Comparison of ENCODE assay signal across 15 mouse cellular contexts in the genomic region with DNA sequence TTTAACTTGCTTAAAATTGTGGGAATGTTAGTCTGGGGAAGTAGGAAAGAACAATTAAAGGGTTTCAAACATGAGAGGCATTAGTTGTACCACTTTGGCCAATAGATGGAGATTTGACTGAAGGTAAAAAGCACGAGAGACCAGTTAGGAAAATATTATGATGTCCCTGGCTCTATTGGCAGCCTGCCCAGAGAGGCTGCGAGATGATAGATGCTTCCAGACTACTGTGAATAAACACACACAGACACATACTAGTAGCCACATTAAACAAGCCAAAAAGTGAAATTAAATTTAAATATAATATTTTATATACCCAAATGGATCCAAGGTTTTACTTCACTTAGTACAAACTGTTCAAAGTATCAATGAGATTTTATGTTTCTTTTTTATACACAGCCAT.
DNase-seq lines count a peak whose midpoint lies in the region; ATAC-seq and TF ChIP-seq lines count a peak whose summit lies in the region.
"Had no signal": no experiment of that assay in that cellular context is flagged by ENCODE, and none has a peak within 500 bp of the region (broad histone marks: within the 10 kb centered on the region; RNA-seq: fewer than 3 reads in every experiment).

No protein-coding gene starts in this region.

- no peaks in the 10 kb centered on the region for H3K4me1 ChIP-seq in embryonic facial prominence, embryonic 14.5 days (ENCODE audit: control insufficient read depth, insufficient read depth, low read length)
- no peaks in the 10 kb centered on the region for H3K4me1 ChIP-seq in embryonic facial prominence, embryonic 10.5 days
- H3K4me1 ChIP-seq in liver, postnatal 0 days (ENCODE audit: insufficient read depth), result no peaks in the 10 kb centered on the region
- H3K4me1 ChIP-seq: forebrain, embryonic 15.5 days; heart, embryonic 12.5 days; megakaryocyte, embryonic 14.5 days had no signal

- peak; percentile 23 for DNase-seq in embryonic facial prominence, embryonic 14.5 days (ENCODE audit: low spot score)
- DNase-seq in embryonic facial prominence, embryonic 10.5 days (ENCODE audit: low spot score), result no peak
- peak; percentile 22 for DNase-seq in liver, postnatal 0 days
- DNase-seq in liver, result no peak
- peak; percentile 2 for DNase-seq in right cerebral cortex, postnatal 4 days
- no peak for DNase-seq in right cerebral cortex, postnatal 36 days (ENCODE audit: low spot score in 2 of 2)
- no peak for DNase-seq in layer of hippocampus, postnatal 14 days (ENCODE audit: low spot score in 2 of 2)
- DNase-seq: cerebellum, adult 11 months; gastrocnemius, postnatal 14 days; kidney, adult 2 months; thymus, adult 18-20 months had no signal

- TF ChIP-seq EP300 in liver, postnatal 0 days (IDR thresholded peaks at IDR 0.05; ENCODE audit: low read depth), result no peak

- WGBS in embryonic facial prominence, embryonic 14.5 days, result 28% methylated on average over 2 of the region's 2 CpGs
- 70% methylated on average over 2 of the region's 2 CpGs for WGBS in embryonic facial prominence, embryonic 10.5 days
- WGBS in liver, postnatal 0 days (ENCODE audit: insufficient replicate concordance), result 27% methylated on average over 2 of the region's 2 CpGs

- no peak for TF ChIP-seq CTCF in liver, postnatal 0 days (IDR thresholded peaks at IDR 0.05; ENCODE audit: low read depth)

- no peak for ATAC-seq in embryonic facial prominence, embryonic 14.5 days (ENCODE audit: low read depth)
- no peak for ATAC-seq in liver, postnatal 0 days
- ATAC-seq: forebrain, embryonic 15.5 days had no signal

- H3K4me2 ChIP-seq in embryonic facial prominence, embryonic 14.5 days (ENCODE audit: low read depth, low read length), result no peak overlapping the region
- H3K4me2 ChIP-seq in liver, postnatal 0 days (ENCODE audit: low read depth, low read length), result no peak overlapping the region
- H3K4me2 ChIP-seq: forebrain, embryonic 15.5 days; heart, embryonic 12.5 days; liver, embryonic 11.5 days had no signal

- H3K36me3 ChIP-seq in embryonic facial prominence, embryonic 14.5 days (ENCODE audit: control insufficient read depth, insufficient read depth, low read length), result no peaks in the 10 kb centered on the region
- no peaks in the 10 kb centered on the region for H3K36me3 ChIP-seq in embryonic facial prominence, embryonic 10.5 days (replicated peaks)
- H3K36me3 ChIP-seq in liver, postnatal 0 days (replicated peaks; ENCODE audit: insufficient read depth, low read length), result no peaks in the 10 kb centered on the region
- H3K36me3 ChIP-seq: forebrain, embryonic 15.5 days; heart, embryonic 12.5 days had no signal

- H3K4me3 ChIP-seq in embryonic facial prominence, embryonic 14.5 days (ENCODE audit: low read depth, low read length), result no peak overlapping the region
- no peak overlapping the region for H3K4me3 ChIP-seq in embryonic facial prominence, embryonic 10.5 days
- H3K4me3 ChIP-seq in liver, postnatal 0 days (ENCODE audit: low read depth, low read length), result no peak overlapping the region
- H3K4me3 ChIP-seq: forebrain, embryonic 15.5 days; heart, embryonic 12.5 days; megakaryocyte, embryonic 14.5 days had no signal

- H3K9me3 ChIP-seq in embryonic facial prominence, embryonic 14.5 days (ENCODE audit: control insufficient read depth, low read length), result no peaks in the 10 kb centered on the region
- no peaks in the 10 kb centered on the region for H3K9me3 ChIP-seq in embryonic facial prominence, embryonic 10.5 days
- H3K9me3 ChIP-seq in liver, postnatal 0 days (ENCODE audit: low read length), result no peaks in the 10 kb centered on the region
- H3K9me3 ChIP-seq: forebrain, embryonic 15.5 days; heart, embryonic 12.5 days; megakaryocyte, embryonic 14.5 days had no signal

- no peak overlapping the region for H3K9ac ChIP-seq in embryonic facial prominence, embryonic 14.5 days (ENCODE audit: low read depth, low read length)
- H3K9ac ChIP-seq in liver, postnatal 0 days (replicated peaks), result no peak overlapping the region
- H3K9ac ChIP-seq: forebrain, embryonic 15.5 days; heart, embryonic 12.5 days had no signal

- no peaks in the 10 kb centered on the region for H3K27me3 ChIP-seq in embryonic facial prominence, embryonic 14.5 days (replicated peaks; ENCODE audit: control insufficient read depth, insufficient read depth, low read length)
- no peaks in the 10 kb centered on the region for H3K27me3 ChIP-seq in embryonic facial prominence, embryonic 10.5 days (replicated peaks; ENCODE audit: low read depth, poor library complexity, severe bottlenecking)
- no peaks in the 10 kb centered on the region for H3K27me3 ChIP-seq in liver, postnatal 0 days (ENCODE audit: insufficient read depth, low read length)
- H3K27me3 ChIP-seq: forebrain, embryonic 15.5 days; heart, embryonic 12.5 days; megakaryocyte, embryonic 14.5 days had no signal

- H3K27ac ChIP-seq in embryonic facial prominence, embryonic 14.5 days (replicated peaks; ENCODE audit: low read depth, low read length), result no peak overlapping the region
- no peak overlapping the region for H3K27ac ChIP-seq in embryonic facial prominence, embryonic 10.5 days (replicated peaks)
- no peak overlapping the region for H3K27ac ChIP-seq in liver, postnatal 0 days (ENCODE audit: low read depth)
- H3K27ac ChIP-seq: forebrain, embryonic 15.5 days had no signal

Comparison
In these comparisons a context has a peak if more than half of its experiments do, and no peak if none do; other contexts are left out.
1. DNase-seq: peak in embryonic facial prominence, embryonic 14.5 days (single experiment), liver, postnatal 0 days (single experiment) and right cerebral cortex, postnatal 4 days (single experiment); none in embryonic facial prominence, embryonic 10.5 days (single experiment), liver (single experiment), right cerebral cortex, postnatal 36 days (0 of 2) and layer of hippocampus, postnatal 14 days (0 of 2).